Mouse (Mus musculus): ENCODE results near the gene Lrrc29.

Gene Lrrc29

GRCm38 (mm10) chr8:105264024-105264982 is 61.8 kb downstream of the Lrrc29 start, which contains the start of the genes Tradd and Fbxl8:
Gene Tradd (minus strand): TSS chr8:105264609.
Gene Fbxl8 (plus strand): TSS chr8:105264648.
- DNase-seq = peak; percentile 78

- no peak for DNase-seq
Measured at GRCm38 (mm10) chr8:105263244-105263912, 62.7 kb downstream of the Lrrc29 start.
